Mouse (Mus musculus): ENCODE measurements at regions not wholly inside any gene's neighbourhood (a gene's known extent, or its start where the extent isn't known, plus 50 kb on each side); places are given as distances from the start of the nearest gene placed in this dataset.

DNA sequence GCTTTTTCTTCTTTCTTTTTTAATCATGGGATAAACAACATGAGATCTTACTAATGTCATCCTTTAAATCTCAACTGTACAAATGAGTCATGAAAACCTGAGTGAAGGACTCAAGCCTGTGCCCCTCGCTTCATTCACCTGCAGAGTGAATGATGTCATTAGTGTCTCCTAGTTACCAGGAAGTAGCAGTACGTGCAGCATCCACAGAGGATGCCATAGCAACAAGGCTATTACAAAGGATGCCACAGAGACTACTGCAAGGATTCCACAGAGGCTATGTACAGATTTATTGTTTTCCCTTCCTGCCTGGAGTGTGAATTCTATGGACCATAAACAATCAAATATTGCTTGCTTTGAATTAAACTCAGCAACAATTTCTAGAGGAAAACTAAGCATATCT lies 98.0 kb upstream of the Fat4 start:
- 65% methylated on average over 2 of the region's 2 CpGs for WGBS
- H3K4me3 ChIP-seq (ENCODE audit: low read length): no peak overlapping the region
- no peak for ATAC-seq (replicated peaks; ENCODE audit: extremely low read depth, insufficient read depth, low FRiP score)
- H3K27ac ChIP-seq (ENCODE audit: low read length): no peak overlapping the region
- no peak overlapping the region for H3K4me2 ChIP-seq (ENCODE audit: low read depth, low read length)
- no peaks in the 10 kb centered on the region for H3K27me3 ChIP-seq (ENCODE audit: control insufficient read depth, insufficient read depth, low read length)
- H3K9me3 ChIP-seq (replicated peaks; ENCODE audit: control insufficient read depth, low read length): no peaks in the 10 kb centered on the region
- no peaks in the 10 kb centered on the region for H3K36me3 ChIP-seq (ENCODE audit: control insufficient read depth, insufficient read depth)
- H3K4me1 ChIP-seq (ENCODE audit: control insufficient read depth, insufficient read depth, low read length): no peaks in the 10 kb centered on the region
- no peak overlapping the region for H3K9ac ChIP-seq (ENCODE audit: low read length)

DNA sequence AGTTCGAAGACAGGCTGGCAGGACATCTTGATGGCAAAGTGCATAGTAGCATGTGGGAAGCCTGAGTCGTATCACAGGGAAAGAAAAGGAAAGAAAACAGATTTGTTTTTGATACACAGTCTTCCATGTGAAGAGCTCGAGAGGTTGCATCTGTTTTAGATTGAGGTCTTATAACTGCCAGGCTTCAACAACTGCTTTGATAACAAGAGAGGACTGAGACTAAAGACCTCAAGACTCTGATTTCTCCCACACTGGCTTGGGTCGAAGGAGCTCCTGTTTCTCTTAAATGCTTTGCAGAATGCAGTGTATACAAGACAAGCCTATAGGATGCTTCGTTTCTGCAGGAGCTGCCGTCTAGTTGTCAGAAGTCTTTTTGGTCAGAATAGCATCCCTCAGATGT lies 103.0 kb upstream of the Fat4 start:
- no peak overlapping the region for H3K4me2 ChIP-seq (ENCODE audit: low read depth, low read length)
- H3K4me1 ChIP-seq (ENCODE audit: control insufficient read depth, insufficient read depth, low read length): no peaks in the 10 kb centered on the region
- H3K9me3 ChIP-seq (replicated peaks; ENCODE audit: control insufficient read depth, low read length): no peaks in the 10 kb centered on the region
- H3K9ac ChIP-seq (ENCODE audit: low read length): no peak overlapping the region
- H3K27ac ChIP-seq (ENCODE audit: low read length): no peak overlapping the region
- no peaks in the 10 kb centered on the region for H3K36me3 ChIP-seq (ENCODE audit: control insufficient read depth, insufficient read depth)
- WGBS: 76% methylated on average over 6 of the region's 6 CpGs
- ATAC-seq (replicated peaks; ENCODE audit: extremely low read depth, insufficient read depth, low FRiP score): no peak
- no peak overlapping the region for H3K4me3 ChIP-seq (ENCODE audit: low read length)
- no peaks in the 10 kb centered on the region for H3K27me3 ChIP-seq (ENCODE audit: control insufficient read depth, insufficient read depth, low read length)

DNA sequence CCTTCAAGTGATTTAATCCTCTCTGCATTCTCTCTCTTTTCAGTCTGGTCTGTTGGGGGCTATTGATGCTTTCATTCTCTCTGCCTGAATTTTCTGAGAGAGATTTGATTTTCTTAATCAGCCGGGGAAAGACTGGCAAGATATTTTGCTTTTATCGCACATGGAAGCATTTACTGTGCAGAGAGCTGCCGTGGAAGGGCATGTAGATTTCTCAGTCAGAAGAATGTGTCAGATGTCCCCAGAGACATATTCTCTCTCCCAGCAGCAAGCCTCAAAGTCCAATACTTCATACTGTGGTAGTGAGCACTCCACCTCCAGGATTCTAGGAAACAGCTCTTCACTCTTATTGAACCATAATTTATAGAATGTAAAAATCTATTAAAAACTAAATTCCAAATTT lies 103.7 kb upstream of the Fat4 start:
- H3K27me3 ChIP-seq (ENCODE audit: control insufficient read depth, insufficient read depth, low read length): no peaks in the 10 kb centered on the region
- ATAC-seq (replicated peaks; ENCODE audit: extremely low read depth, insufficient read depth, low FRiP score): no peak
- WGBS: 71% methylated on average over 3 of the region's 3 CpGs

DNA sequence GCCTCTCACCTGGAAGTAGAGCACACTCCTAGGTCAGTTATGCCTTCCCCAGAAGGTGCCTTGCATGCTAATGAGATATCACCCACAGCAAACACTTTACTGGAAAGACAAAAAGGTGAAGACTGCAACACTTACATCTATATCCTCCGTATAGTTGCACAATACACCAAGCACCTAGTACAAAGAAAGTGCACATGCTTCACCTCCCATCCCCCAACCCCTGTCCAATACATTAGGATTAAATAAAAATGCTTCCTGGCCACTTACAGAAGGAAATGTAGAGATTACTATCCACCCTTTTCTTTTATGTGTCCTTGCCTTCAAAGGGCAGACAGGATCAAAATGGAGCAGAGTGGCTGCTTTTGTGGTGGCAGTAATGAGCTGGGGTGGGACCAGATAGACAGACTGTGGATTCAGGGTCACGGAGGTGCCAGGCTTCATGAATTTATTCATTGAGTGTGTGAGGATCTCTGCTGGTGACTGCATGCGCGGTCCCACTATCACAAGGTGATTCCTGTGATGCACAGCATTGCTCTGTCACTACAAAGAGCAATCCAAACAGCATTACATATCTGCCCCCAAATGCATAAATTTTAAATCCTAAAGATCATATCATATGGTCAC lies 109.9 kb upstream of the Fat4 start:
- no peaks in the 10 kb centered on the region for H3K36me3 ChIP-seq (ENCODE audit: control insufficient read depth, insufficient read depth)
- H3K27me3 ChIP-seq (ENCODE audit: control insufficient read depth, insufficient read depth, low read length): no peaks in the 10 kb centered on the region
- 78% methylated on average over 4 of the region's 4 CpGs for WGBS
- H3K4me1 ChIP-seq (ENCODE audit: control insufficient read depth, insufficient read depth, low read length): no peaks in the 10 kb centered on the region
- H3K27ac ChIP-seq (ENCODE audit: low read length): no peak overlapping the region
- H3K9me3 ChIP-seq (replicated peaks; ENCODE audit: control insufficient read depth, low read length): no peaks in the 10 kb centered on the region
- H3K9ac ChIP-seq (ENCODE audit: low read length): no peak overlapping the region
- no peak overlapping the region for H3K4me2 ChIP-seq (ENCODE audit: low read depth, low read length)
- ATAC-seq (replicated peaks; ENCODE audit: extremely low read depth, insufficient read depth, low FRiP score): no peak
- H3K4me3 ChIP-seq (ENCODE audit: low read length): no peak overlapping the region

More for the DNA sequence above, 103.7 kb upstream of the Fat4 start:
- no peak overlapping the region for H3K4me2 ChIP-seq (ENCODE audit: low read depth, low read length)
- H3K4me3 ChIP-seq (ENCODE audit: low read length): no peak overlapping the region
- no peak overlapping the region for H3K27ac ChIP-seq (ENCODE audit: low read length)
- no peaks in the 10 kb centered on the region for H3K36me3 ChIP-seq (ENCODE audit: control insufficient read depth, insufficient read depth)
- H3K9me3 ChIP-seq (replicated peaks; ENCODE audit: control insufficient read depth, low read length): no peaks in the 10 kb centered on the region
- H3K9ac ChIP-seq (ENCODE audit: low read length): no peak overlapping the region
- no peaks in the 10 kb centered on the region for H3K4me1 ChIP-seq (ENCODE audit: control insufficient read depth, insufficient read depth, low read length)

DNA sequence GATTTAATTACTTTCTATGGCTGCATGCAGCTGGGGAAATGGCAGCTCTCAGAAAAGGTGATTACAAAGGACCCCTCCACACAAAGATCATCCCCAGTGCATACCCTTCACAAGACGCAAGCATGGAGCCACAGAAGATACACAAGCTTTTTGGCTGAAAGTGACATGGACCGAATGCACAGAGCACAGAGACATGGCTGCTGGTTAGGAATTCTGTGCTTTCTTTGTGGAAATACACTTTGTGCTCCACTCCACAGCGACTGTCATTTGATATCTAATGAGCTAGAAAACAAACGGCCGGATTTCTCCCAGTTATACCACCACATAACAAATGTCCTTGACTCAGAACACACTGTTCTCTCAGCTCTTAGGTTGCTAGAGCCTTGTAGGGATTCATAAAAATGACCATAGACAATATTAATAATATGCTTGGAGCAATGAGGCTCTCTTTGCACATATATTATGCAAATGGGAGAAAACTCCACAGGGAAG lies 132.1 kb upstream of the Fat4 start:
- Histone ChIP-seq H3K4me3 (ENCODE audit: low read length) (no peak overlapping the region), H3K27ac (ENCODE audit: low read length) (no peak overlapping the region), H3K4me1 (ENCODE audit: control insufficient read depth, insufficient read depth, low read length) (no peaks in the 10 kb centered on the region), H3K4me2 (ENCODE audit: low read depth, low read length) (no peak overlapping the region), H3K36me3 (ENCODE audit: control insufficient read depth, insufficient read depth) (no peaks in the 10 kb centered on the region), H3K9ac (ENCODE audit: low read length) (no peak overlapping the region), H3K9me3 (replicated peaks; ENCODE audit: control insufficient read depth, low read length) (no peaks in the 10 kb centered on the region), H3K27me3 (ENCODE audit: control insufficient read depth, insufficient read depth, low read length) (no peaks in the 10 kb centered on the region)
- no peak for ATAC-seq (replicated peaks; ENCODE audit: extremely low read depth, insufficient read depth, low FRiP score)
- 70% methylated on average over 5 of the region's 5 CpGs for WGBS

DNA sequence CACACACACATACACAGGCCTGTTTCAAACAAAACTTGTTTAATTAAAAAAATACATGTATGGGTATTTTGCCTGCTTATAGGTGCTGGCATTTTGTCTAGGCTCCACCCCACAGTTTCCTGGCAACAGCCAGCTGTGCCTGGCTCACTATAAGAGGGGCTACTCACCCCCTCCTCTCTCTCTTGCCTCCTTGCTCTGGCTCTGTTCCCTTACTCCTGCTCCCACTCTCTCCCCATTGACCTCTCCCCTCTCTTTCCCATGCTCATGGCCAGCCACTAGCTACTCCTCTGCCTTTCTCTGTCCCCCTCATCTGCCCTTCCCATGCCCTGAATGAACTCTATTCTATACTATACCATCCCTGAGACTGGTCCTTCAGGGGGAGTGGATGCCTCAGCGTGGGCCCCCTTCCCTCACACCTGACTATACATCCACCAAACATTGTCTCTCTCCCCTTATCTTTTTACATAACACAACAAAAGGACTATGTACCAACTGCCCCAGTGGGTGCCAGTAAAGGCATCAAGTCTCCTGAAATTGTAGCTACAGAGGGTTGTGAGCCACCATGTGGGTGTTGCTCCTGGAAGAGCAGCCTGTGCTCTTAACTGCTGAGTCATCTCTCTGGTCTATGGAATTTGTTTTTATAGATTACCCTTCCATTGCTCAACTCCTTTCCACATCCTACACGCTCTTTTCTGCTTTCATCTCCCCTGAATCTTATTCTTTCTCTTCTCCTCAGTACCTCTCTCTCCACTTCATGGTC lies 133.1 kb upstream of the Fat4 start:
- no peak for ATAC-seq (replicated peaks; ENCODE audit: extremely low read depth, insufficient read depth, low FRiP score)
- Histone ChIP-seq H3K36me3 (ENCODE audit: control insufficient read depth, insufficient read depth) (no peaks in the 10 kb centered on the region), H3K4me3 (ENCODE audit: low read length) (no peak overlapping the region), H3K27ac (ENCODE audit: low read length) (no peak overlapping the region), H3K27me3 (ENCODE audit: control insufficient read depth, insufficient read depth, low read length) (no peaks in the 10 kb centered on the region), H3K4me2 (ENCODE audit: low read depth, low read length) (no peak overlapping the region), H3K9ac (ENCODE audit: low read length) (no peak overlapping the region), H3K4me1 (ENCODE audit: control insufficient read depth, insufficient read depth, low read length) (no peaks in the 10 kb centered on the region), H3K9me3 (replicated peaks; ENCODE audit: control insufficient read depth, low read length) (no peaks in the 10 kb centered on the region)
- 76% methylated on average over 2 of the region's 2 CpGs for WGBS

DNA sequence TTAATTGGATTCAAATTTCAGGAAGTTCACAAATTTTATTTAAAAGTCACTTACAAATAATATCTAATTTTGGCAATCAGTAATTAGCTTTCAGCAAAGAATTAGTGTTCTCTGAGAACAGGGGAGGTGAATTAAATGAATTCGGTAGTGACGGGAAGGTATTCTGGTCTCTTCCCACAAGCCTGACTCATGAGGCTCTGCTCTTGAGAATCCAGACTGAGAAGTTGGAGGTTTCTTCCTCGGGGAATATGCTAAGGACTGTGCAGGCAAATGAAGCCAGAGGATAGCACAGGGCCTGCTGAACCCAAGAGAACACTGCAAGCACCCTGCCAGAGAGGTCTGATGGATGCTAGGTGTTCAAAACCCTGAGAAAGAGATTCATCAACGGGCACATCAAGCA lies 144.6 kb upstream of the Fat4 start:
- Histone ChIP-seq H3K4me2 (ENCODE audit: low read depth, low read length) (no peak overlapping the region), H3K9ac (ENCODE audit: low read length) (no peak overlapping the region), H3K9me3 (replicated peaks; ENCODE audit: control insufficient read depth, low read length) (no peaks in the 10 kb centered on the region), H3K27me3 (ENCODE audit: control insufficient read depth, insufficient read depth, low read length) (no peaks in the 10 kb centered on the region), H3K36me3 (ENCODE audit: control insufficient read depth, insufficient read depth) (no peaks in the 10 kb centered on the region), H3K4me3 (ENCODE audit: low read length) (no peak overlapping the region), H3K4me1 (ENCODE audit: control insufficient read depth, insufficient read depth, low read length) (no peaks in the 10 kb centered on the region), H3K27ac (ENCODE audit: low read length) (no peak overlapping the region)
- WGBS: 76% methylated on average over 4 of the region's 4 CpGs
- no peak for ATAC-seq (replicated peaks; ENCODE audit: extremely low read depth, insufficient read depth, low FRiP score)

DNA sequence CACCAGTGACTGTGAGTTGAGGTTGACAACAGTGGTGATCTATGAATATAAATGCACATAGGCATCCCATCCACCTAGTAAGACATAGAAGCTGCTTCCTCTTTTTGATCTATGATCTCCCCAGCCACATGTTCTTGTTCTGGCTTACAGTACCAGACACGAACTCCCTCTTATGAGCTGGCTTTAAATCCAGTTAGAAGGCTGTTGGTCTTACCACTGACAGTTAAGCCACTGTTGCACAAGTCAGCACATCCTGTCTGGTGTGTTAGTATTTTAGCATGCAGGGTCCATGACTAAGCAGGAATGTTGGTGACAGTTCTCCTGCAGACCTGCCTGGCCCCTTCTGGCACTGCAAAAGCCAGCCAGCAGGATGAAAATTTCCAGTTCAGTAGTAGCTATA lies 164.1 kb upstream of the Fat4 start:
- Histone ChIP-seq H3K36me3 (ENCODE audit: control insufficient read depth, insufficient read depth) (no peaks in the 10 kb centered on the region), H3K9me3 (replicated peaks; ENCODE audit: control insufficient read depth, low read length) (peaks cover 5% of the 10 kb centered on the region; the same call in 1 of the 2 replicates), H3K4me3 (ENCODE audit: low read length) (no peak overlapping the region), H3K27ac (ENCODE audit: low read length) (no peak overlapping the region), H3K27me3 (ENCODE audit: control insufficient read depth, insufficient read depth, low read length) (no peaks in the 10 kb centered on the region), H3K4me1 (ENCODE audit: control insufficient read depth, insufficient read depth, low read length) (0 out of 2 replicates have a peak, but pooled peaks cover 2% of the 10 kb centered on the region), H3K4me2 (ENCODE audit: low read depth, low read length) (no peak overlapping the region), H3K9ac (ENCODE audit: low read length) (no peak overlapping the region)
- ATAC-seq (replicated peaks; ENCODE audit: extremely low read depth, insufficient read depth, low FRiP score): no peak
- WGBS: 88% methylated on average over 1 of the region's 1 CpGs

DNA sequence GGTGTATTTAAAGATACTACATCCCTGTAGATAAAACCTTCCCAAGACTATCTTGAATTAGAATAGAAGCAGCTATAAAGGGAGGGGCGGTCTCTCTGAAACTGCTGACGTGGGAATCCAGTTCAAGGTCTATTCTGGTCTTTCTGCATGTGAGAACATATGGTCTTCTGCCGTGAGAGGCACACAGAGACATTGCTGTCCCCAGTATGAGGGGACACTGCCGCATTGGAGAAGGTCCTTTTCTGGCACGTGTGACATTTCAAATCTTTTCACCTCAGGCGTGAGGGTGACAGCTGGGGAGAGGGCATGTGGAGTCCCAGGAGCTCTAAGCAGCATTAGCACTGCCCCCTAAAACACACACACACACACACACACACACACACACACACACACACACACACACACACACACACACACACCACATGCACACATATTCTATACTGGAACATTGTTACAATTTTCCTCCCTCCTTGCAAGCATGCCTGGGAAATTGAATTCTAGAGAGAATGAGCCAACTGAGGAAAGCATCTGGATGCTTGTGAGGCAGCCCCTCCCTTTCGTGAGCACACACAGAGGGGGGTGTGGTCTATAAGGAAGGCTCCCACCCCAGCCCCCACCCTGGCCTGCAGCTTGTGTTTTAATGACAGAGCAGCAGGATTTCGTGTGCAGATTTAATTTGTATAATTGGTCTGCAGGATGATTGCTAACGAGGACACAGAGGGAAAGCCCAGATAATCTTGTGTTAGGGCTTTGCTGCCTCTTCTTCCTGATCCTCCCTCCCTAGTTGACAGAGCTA lies 174.5 kb upstream of the Fat4 start:
- no peaks in the 10 kb centered on the region for H3K27me3 ChIP-seq (ENCODE audit: control insufficient read depth, insufficient read depth, low read length)
- WGBS: 32% methylated on average over 9 of the region's 9 CpGs
- peak overlapping the region; percentile 31; the same call in 1 of the 2 replicates for H3K4me2 ChIP-seq (ENCODE audit: low read depth, low read length)
- peaks cover 9% of the 10 kb centered on the region for H3K4me1 ChIP-seq (ENCODE audit: control insufficient read depth, insufficient read depth, low read length)
- no peak overlapping the region for H3K4me3 ChIP-seq (ENCODE audit: low read length)
- no peak overlapping the region for H3K9ac ChIP-seq (ENCODE audit: low read length)
- no peak overlapping the region for H3K27ac ChIP-seq (ENCODE audit: low read length)
- no peak for ATAC-seq (replicated peaks; ENCODE audit: extremely low read depth, insufficient read depth, low FRiP score)
- no peaks in the 10 kb centered on the region for H3K36me3 ChIP-seq (ENCODE audit: control insufficient read depth, insufficient read depth)
- no peaks in the 10 kb centered on the region for H3K9me3 ChIP-seq (replicated peaks; ENCODE audit: control insufficient read depth, low read length)
